17 mouse cellular contexts compared by ENCODE assay signal in genomic region chr12:117149176-117149575, GRCm38 (mm10).
DNase-seq lines count a peak whose midpoint lies in the region; ATAC-seq lines count a peak whose summit lies in the region.
"Had no signal": no experiment of that assay in that cellular context is flagged by ENCODE, and none has a peak within 500 bp of the region (broad histone marks: within the 10 kb centered on the region; RNA-seq: fewer than 3 reads in every experiment).

No protein-coding gene starts in this region.

- no peak for DNase-seq in lung, postnatal 36 days
- no peak for DNase-seq in forebrain, embryonic 14.5 days (ENCODE audit: low spot score)
- DNase-seq in midbrain, embryonic 11.5 days (ENCODE audit: low spot score, missing footprints) = peak; percentile 89
- DNase-seq in layer of hippocampus, adult 18-20 months (ENCODE audit: low spot score in 2 of 2) = no peak
- DNase-seq in layer of hippocampus, postnatal 10 days (ENCODE audit: low spot score in 2 of 2) = no peak
- DNase-seq: adrenal gland, postnatal 14 days; cerebellum, adult 18-20 months; kidney, adult 18-20 months; kidney, postnatal 14 days; layer of hippocampus, adult 9-11 months; lung, adult 2 months; thymus, adult 18-20 months had no signal

- no peaks in the 10 kb centered on the region for H3K9me3 ChIP-seq in lung, embryonic 16.5 days (ENCODE audit: control insufficient read depth, low read length)
- no peaks in the 10 kb centered on the region for H3K9me3 ChIP-seq in forebrain, embryonic 14.5 days (replicated peaks; ENCODE audit: control insufficient read depth, low read length)
- H3K9me3 ChIP-seq in midbrain, embryonic 11.5 days (ENCODE audit: control insufficient read depth, low read length) = no peaks in the 10 kb centered on the region
- H3K9me3 ChIP-seq: megakaryocyte, embryonic 14.5 days had no signal

- H3K27me3 ChIP-seq in lung, embryonic 16.5 days (ENCODE audit: control insufficient read depth, insufficient read depth, low read depth, low read length) = peaks cover 41% of the 10 kb centered on the region
- H3K27me3 ChIP-seq in forebrain, embryonic 14.5 days (replicated peaks; ENCODE audit: control insufficient read depth, insufficient read depth, low read length) = peaks cover 42% of the 10 kb centered on the region
- no peaks in the 10 kb centered on the region for H3K27me3 ChIP-seq in midbrain, embryonic 11.5 days (ENCODE audit: control insufficient read depth, insufficient read depth, low read length)

- WGBS in lung, embryonic 16.5 days = 1% methylated on average over 7 of the region's 7 CpGs
- WGBS in forebrain, embryonic 14.5 days = 5% methylated on average over 7 of the region's 7 CpGs
- WGBS in midbrain, embryonic 11.5 days = 8% methylated on average over 7 of the region's 7 CpGs

- no peaks in the 10 kb centered on the region for H3K36me3 ChIP-seq in lung, embryonic 16.5 days (ENCODE audit: control insufficient read depth, insufficient read depth, low read length)
- no peaks in the 10 kb centered on the region for H3K36me3 ChIP-seq in forebrain, embryonic 14.5 days (ENCODE audit: control insufficient read depth, insufficient read depth, low read length)
- no peaks in the 10 kb centered on the region; the same call in 1 of the 2 replicates for H3K36me3 ChIP-seq in midbrain, embryonic 11.5 days (ENCODE audit: control insufficient read depth, insufficient read depth, low read length)

- H3K4me1 ChIP-seq in lung, embryonic 16.5 days (replicated peaks; ENCODE audit: control insufficient read depth, insufficient read depth, low read length) = peaks cover 7% of the 10 kb centered on the region
- H3K4me1 ChIP-seq in forebrain, embryonic 14.5 days (ENCODE audit: control insufficient read depth, insufficient read depth, low read length) = peaks cover 24% of the 10 kb centered on the region
- H3K4me1 ChIP-seq in midbrain, embryonic 11.5 days (ENCODE audit: control insufficient read depth, insufficient read depth, low read length) = peaks cover 36% of the 10 kb centered on the region

- no peak overlapping the region for H3K4me3 ChIP-seq in lung, embryonic 16.5 days (ENCODE audit: low read length)
- H3K4me3 ChIP-seq in forebrain, embryonic 14.5 days (ENCODE audit: low read depth, low read length) = no peak overlapping the region
- H3K4me3 ChIP-seq in midbrain, embryonic 11.5 days (ENCODE audit: low read depth, low read length) = peak overlapping the region; percentile 36
- H3K4me3 ChIP-seq: megakaryocyte, embryonic 14.5 days had no signal

- no peak overlapping the region for H3K27ac ChIP-seq in lung, embryonic 16.5 days (ENCODE audit: low read length)
- no peak overlapping the region for H3K27ac ChIP-seq in forebrain, embryonic 14.5 days (ENCODE audit: low read depth, low read length)
- H3K27ac ChIP-seq in midbrain, embryonic 11.5 days (ENCODE audit: low read depth, low read length) = no peak overlapping the region

- H3K4me2 ChIP-seq in lung, embryonic 16.5 days (ENCODE audit: low read depth, low read length) = no peak overlapping the region
- H3K4me2 ChIP-seq in forebrain, embryonic 14.5 days (ENCODE audit: low read length) = peak overlapping the region; percentile 39
- peak overlapping the region; percentile 63 for H3K4me2 ChIP-seq in midbrain, embryonic 11.5 days

- 0 out of 2 replicates have a peak, but pooled peaks have one; percentile 18 for ATAC-seq in lung, embryonic 16.5 days (ENCODE audit: low read depth)
- ATAC-seq in forebrain, embryonic 14.5 days = no peak
- no peak for ATAC-seq in midbrain, embryonic 11.5 days (ENCODE audit: low FRiP score)
- no peak for ATAC-seq in megakaryocyte progenitor cell, adult 5-6 weeks (replicated peaks; ENCODE audit: poor library complexity)
- ATAC-seq: activated CD4-positive, CD25-positive, alpha-beta regulatory T cell, adult 4 months; Patski had no signal

- no peak overlapping the region for H3K9ac ChIP-seq in lung, embryonic 16.5 days (ENCODE audit: low read length)
- no peak overlapping the region for H3K9ac ChIP-seq in forebrain, embryonic 14.5 days (ENCODE audit: low read length)
- peak overlapping the region; percentile 68; the same call in 1 of the 2 replicates for H3K9ac ChIP-seq in midbrain, embryonic 11.5 days (ENCODE audit: low read length)
